Mouse (Mus musculus): ENCODE data around the gene Tbc1d22a. TPM values are rescaled to one million over a fixed set of nuclear protein-coding genes. Genes with fewer than 3 reads are reported as not detected.

Gene Tbc1d22a
- total RNA-seq (2014; rRNA removed) = 19.7 and 19.8 TPM in 2 replicates
- polyA plus RNA-seq (2015; fragmentation: Nextera tagmentation; extraction: Ambion mirVana) = 13.6 and 13.9 TPM in 2 replicates

- peak within 1 kb of the TSS; percentile 85 for H3K4me3 ChIP-seq (ENCODE audit: low read depth, low read length)
- peaks cover 12% of the 10 kb centered on the region; the same call in 1 of the 2 replicates for H3K4me1 ChIP-seq (ENCODE audit: insufficient read depth, low read length)
- ATAC-seq (ENCODE audit: low FRiP score) (peak; percentile 94), DNase-seq (ENCODE audit: low spot score) (peak; percentile 97)
- H3K36me3 ChIP-seq (ENCODE audit: insufficient read depth, low read length) = peaks cover 2% of the 10 kb centered on the region; the same call in 1 of the 2 replicates
- no peak for TF ChIP-seq CTCF (IDR thresholded peaks at IDR 0.05)
- no peaks in the 10 kb centered on the region for H3K9me3 ChIP-seq (ENCODE audit: low read length)
- under 1% methylated on average over 60 of the region's 64 CpGs for WGBS
- H3K27ac ChIP-seq (ENCODE audit: low read depth, low read length) = peak within 1 kb of the TSS; percentile 92
- peak within 1 kb of the TSS; percentile 91 for H3K4me2 ChIP-seq (ENCODE audit: low read depth, low read length, poor library complexity, severe bottlenecking)
- H3K27me3 ChIP-seq (ENCODE audit: insufficient read depth, low read length) = no peaks in the 10 kb centered on the region
- H3K9ac ChIP-seq (replicated peaks; ENCODE audit: low read length, poor library complexity, severe bottlenecking) = peak within 1 kb of the TSS; percentile 86
These were observed at the start of gene Tbc1d22a for GRCm38 (mm10) chr15:86213753-86214548. Tbc1d22a (plus strand) TSS chr15:86214459.

GRCm38 (mm10) chr15:86164718-86165345 is 49.4 kb upstream of the Tbc1d22a start:
- Histone ChIP-seq H3K27me3 (ENCODE audit: insufficient read depth, low read length) (no peaks in the 10 kb centered on the region), H3K9ac (replicated peaks; ENCODE audit: low read length, poor library complexity, severe bottlenecking) (no peak overlapping the region), H3K9me3 (ENCODE audit: low read length) (no peaks in the 10 kb centered on the region), H3K27ac (ENCODE audit: low read depth, low read length) (no peak overlapping the region), H3K4me1 (ENCODE audit: insufficient read depth, low read length) (0 out of 2 replicates have a peak, but pooled peaks cover 2% of the 10 kb centered on the region), H3K4me3 (ENCODE audit: low read depth, low read length) (no peak overlapping the region), H3K36me3 (ENCODE audit: insufficient read depth, low read length) (peaks cover 16% of the 10 kb centered on the region; the same call in 1 of the 2 replicates), H3K4me2 (ENCODE audit: low read depth, low read length, poor library complexity, severe bottlenecking) (no peak overlapping the region)
- TF ChIP-seq CTCF (IDR thresholded peaks at IDR 0.05) = no peak
- no peak for DNase-seq (ENCODE audit: low spot score)
- no peak for ATAC-seq (ENCODE audit: low FRiP score)
- WGBS = 80% methylated on average over 21 of the region's 21 CpGs

- 90% methylated on average over 24 of the region's 24 CpGs for WGBS
These were observed 48.3 kb upstream of the Tbc1d22a start for GRCm38 (mm10) chr15:86165811-86166590.

GRCm38 (mm10) chr15:86167032-86167655 is 47.1 kb upstream of the Tbc1d22a start:
- Histone ChIP-seq H3K27me3 (ENCODE audit: insufficient read depth, low read length) (no peaks in the 10 kb centered on the region), H3K27ac (ENCODE audit: low read depth, low read length) (no peak overlapping the region), H3K4me1 (ENCODE audit: insufficient read depth, low read length) (0 out of 2 replicates have a peak, but pooled peaks cover 2% of the 10 kb centered on the region), H3K4me2 (ENCODE audit: low read depth, low read length, poor library complexity, severe bottlenecking) (no peak overlapping the region), H3K9ac (replicated peaks; ENCODE audit: low read length, poor library complexity, severe bottlenecking) (no peak overlapping the region), H3K36me3 (ENCODE audit: insufficient read depth, low read length) (peaks cover 16% of the 10 kb centered on the region; the same call in 1 of the 2 replicates), H3K9me3 (ENCODE audit: low read length) (no peaks in the 10 kb centered on the region), H3K4me3 (ENCODE audit: low read depth, low read length) (no peak overlapping the region)
- TF ChIP-seq CTCF (IDR thresholded peaks at IDR 0.05) = no peak
- WGBS = 86% methylated on average over 7 of the region's 7 CpGs
- no peak for DNase-seq (ENCODE audit: low spot score)
- no peak for ATAC-seq (ENCODE audit: low FRiP score)

More at GRCm38 (mm10) chr15:86165811-86166590, 48.3 kb upstream of the Tbc1d22a start:
- Histone ChIP-seq H3K4me2 (ENCODE audit: low read depth, low read length, poor library complexity, severe bottlenecking) (no peak overlapping the region), H3K4me1 (ENCODE audit: insufficient read depth, low read length) (0 out of 2 replicates have a peak, but pooled peaks cover 2% of the 10 kb centered on the region), H3K9me3 (ENCODE audit: low read length) (no peaks in the 10 kb centered on the region), H3K4me3 (ENCODE audit: low read depth, low read length) (no peak overlapping the region), H3K36me3 (ENCODE audit: insufficient read depth, low read length) (peaks cover 16% of the 10 kb centered on the region; the same call in 1 of the 2 replicates), H3K27me3 (ENCODE audit: insufficient read depth, low read length) (no peaks in the 10 kb centered on the region), H3K27ac (ENCODE audit: low read depth, low read length) (no peak overlapping the region), H3K9ac (replicated peaks; ENCODE audit: low read length, poor library complexity, severe bottlenecking) (no peak overlapping the region)
- no peak for DNase-seq (ENCODE audit: low spot score)
- ATAC-seq (ENCODE audit: low FRiP score) = no peak
- TF ChIP-seq CTCF (IDR thresholded peaks at IDR 0.05) = no peak

GRCm38 (mm10) chr15:86167787-86168504 is 46.3 kb upstream of the Tbc1d22a start:
- WGBS = 78% methylated on average over 10 of the region's 10 CpGs
- ATAC-seq (ENCODE audit: low FRiP score) (no peak), DNase-seq (ENCODE audit: low spot score) (no peak)
- Histone ChIP-seq H3K27me3 (ENCODE audit: insufficient read depth, low read length) (no peaks in the 10 kb centered on the region), H3K9ac (replicated peaks; ENCODE audit: low read length, poor library complexity, severe bottlenecking) (no peak overlapping the region), H3K4me2 (ENCODE audit: low read depth, low read length, poor library complexity, severe bottlenecking) (no peak overlapping the region), H3K4me3 (ENCODE audit: low read depth, low read length) (no peak overlapping the region), H3K9me3 (ENCODE audit: low read length) (no peaks in the 10 kb centered on the region), H3K4me1 (ENCODE audit: insufficient read depth, low read length) (0 out of 2 replicates have a peak, but pooled peaks cover 2% of the 10 kb centered on the region), H3K27ac (ENCODE audit: low read depth, low read length) (no peak overlapping the region), H3K36me3 (ENCODE audit: insufficient read depth, low read length) (peaks cover 16% of the 10 kb centered on the region; the same call in 1 of the 2 replicates)
- TF ChIP-seq CTCF (IDR thresholded peaks at IDR 0.05) = no peak
